Mouse (Mus musculus): ENCODE measurements around the gene Tmc3. TPM values are rescaled to one million over a fixed set of nuclear protein-coding genes. Genes with fewer than 3 reads are reported as not detected.

Tmc3 gene
- polyA plus RNA-seq, 1 experiment from 2014 or later = 0.17 TPM

GRCm38 (mm10) chr7:83572451-83572850 is 12.3 kb upstream of the Tmc3 start:
- WGBS = 79% methylated on average over 2 of the region's 2 CpGs

DNA sequence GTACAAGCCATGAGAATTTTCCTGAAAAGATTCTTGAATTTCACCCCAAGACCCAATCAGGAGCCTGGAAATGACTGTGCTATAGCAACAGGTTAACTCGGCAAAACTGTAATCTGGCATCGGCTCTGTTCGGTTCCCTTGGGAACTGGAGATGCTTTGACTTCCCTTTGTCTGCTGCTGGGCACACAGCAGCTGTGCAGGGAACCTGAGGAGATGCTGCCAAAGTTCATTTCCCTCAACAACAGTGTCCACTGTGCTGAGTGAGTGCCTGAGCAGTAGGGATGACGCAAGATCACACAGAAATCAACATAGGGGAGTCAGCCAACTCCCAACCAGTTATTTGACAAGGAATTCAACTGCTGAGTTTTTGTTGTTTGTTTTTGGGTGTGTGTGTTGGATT is 3.8 kb upstream of the Tmc3 start:
- peak; percentile 81 for ATAC-seq (ENCODE audit: low read depth)

More at GRCm38 (mm10) chr7:83572451-83572850, 12.3 kb upstream of the Tmc3 start:
- Histone ChIP-seq H3K4me1 (ENCODE audit: control insufficient read depth, insufficient read depth, low read length) (no peaks in the 10 kb centered on the region), H3K4me3 (ENCODE audit: low read depth, low read length) (no peak overlapping the region), H3K9ac (replicated peaks; ENCODE audit: low read depth, low read length) (no peak overlapping the region), H3K4me2 (ENCODE audit: low read depth, low read length) (no peak overlapping the region), H3K36me3 (ENCODE audit: control insufficient read depth, insufficient read depth, low read length) (no peaks in the 10 kb centered on the region), H3K9me3 (ENCODE audit: control insufficient read depth, low read length) (no peaks in the 10 kb centered on the region), H3K27ac (ENCODE audit: low read depth, low read length) (no peak overlapping the region), H3K27me3 (ENCODE audit: control insufficient read depth, insufficient read depth, low read length) (no peaks in the 10 kb centered on the region)
- ATAC-seq (ENCODE audit: low read depth) = no peak

GRCm38 (mm10) chr7:83594056-83594455 is 9.3 kb downstream of the Tmc3 start:
- H3K4me2 ChIP-seq (ENCODE audit: low read depth, low read length) = no peak overlapping the region
- H3K4me1 ChIP-seq (ENCODE audit: control insufficient read depth, insufficient read depth, low read length) = no peaks in the 10 kb centered on the region
- H3K36me3 ChIP-seq (ENCODE audit: control insufficient read depth, insufficient read depth, low read length) = no peaks in the 10 kb centered on the region
- no peak overlapping the region for H3K27ac ChIP-seq (ENCODE audit: low read depth, low read length)
- no peaks in the 10 kb centered on the region for H3K9me3 ChIP-seq (ENCODE audit: control insufficient read depth, low read length)
- H3K27me3 ChIP-seq (ENCODE audit: control insufficient read depth, insufficient read depth, low read length) = no peaks in the 10 kb centered on the region
- H3K4me3 ChIP-seq (ENCODE audit: low read depth, low read length) = no peak overlapping the region
- 83% methylated on average over 3 of the region's 3 CpGs for WGBS
- no peak overlapping the region for H3K9ac ChIP-seq (replicated peaks; ENCODE audit: low read depth, low read length)
- ATAC-seq (ENCODE audit: low read depth) = no peak

More for the DNA sequence above, 3.8 kb upstream of the Tmc3 start:
- no peaks in the 10 kb centered on the region for H3K9me3 ChIP-seq (ENCODE audit: control insufficient read depth, low read length)
- no peak overlapping the region for H3K4me3 ChIP-seq (ENCODE audit: low read depth, low read length)
- H3K36me3 ChIP-seq (ENCODE audit: control insufficient read depth, insufficient read depth, low read length) = no peaks in the 10 kb centered on the region
- no peak overlapping the region for H3K9ac ChIP-seq (replicated peaks; ENCODE audit: low read depth, low read length)
- WGBS = 35% methylated on average over 4 of the region's 4 CpGs
- no peak overlapping the region for H3K27ac ChIP-seq (ENCODE audit: low read depth, low read length)
- no peaks in the 10 kb centered on the region for H3K4me1 ChIP-seq (ENCODE audit: control insufficient read depth, insufficient read depth, low read length)
- no peak overlapping the region for H3K4me2 ChIP-seq (ENCODE audit: low read depth, low read length)
- H3K27me3 ChIP-seq (ENCODE audit: control insufficient read depth, insufficient read depth, low read length) = no peaks in the 10 kb centered on the region

DNA sequence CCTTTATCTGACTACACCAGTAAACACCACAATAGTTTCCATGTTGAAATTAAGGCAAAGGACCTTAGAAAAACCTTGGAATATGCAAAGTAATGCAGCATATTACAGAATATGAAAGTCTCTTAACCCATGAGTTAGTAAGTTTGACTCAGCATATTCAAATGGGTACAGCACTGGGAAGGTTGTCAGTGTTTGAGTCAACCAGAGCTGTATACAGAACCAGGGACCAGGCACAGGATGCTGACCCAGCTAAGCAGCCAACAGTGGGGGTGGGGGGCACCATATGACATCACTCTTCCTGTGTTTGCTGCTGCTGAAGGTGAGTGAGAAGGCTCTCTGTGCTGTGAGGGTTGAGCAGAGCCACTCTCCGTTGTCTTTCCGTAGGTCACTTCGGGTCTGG is 12.3 kb downstream of the Tmc3 start:
- Histone ChIP-seq H3K9me3 (ENCODE audit: control insufficient read depth, low read length) (no peaks in the 10 kb centered on the region), H3K4me3 (ENCODE audit: low read depth, low read length) (no peak overlapping the region), H3K4me1 (ENCODE audit: control insufficient read depth, insufficient read depth, low read length) (no peaks in the 10 kb centered on the region), H3K4me2 (ENCODE audit: low read depth, low read length) (no peak overlapping the region), H3K36me3 (ENCODE audit: control insufficient read depth, insufficient read depth, low read length) (no peaks in the 10 kb centered on the region), H3K9ac (replicated peaks; ENCODE audit: low read depth, low read length) (no peak overlapping the region), H3K27me3 (ENCODE audit: control insufficient read depth, insufficient read depth, low read length) (no peaks in the 10 kb centered on the region), H3K27ac (ENCODE audit: low read depth, low read length) (no peak overlapping the region)
- ATAC-seq (ENCODE audit: low read depth) = no peak
- WGBS = 96% methylated on average over 3 of the region's 3 CpGs

GRCm38 (mm10) chr7:83598997-83599912 is 14.5 kb downstream of the Tmc3 start:
- Histone ChIP-seq H3K9me3 (ENCODE audit: control insufficient read depth, low read length) (no peaks in the 10 kb centered on the region), H3K9ac (replicated peaks; ENCODE audit: low read depth, low read length) (no peak overlapping the region), H3K4me2 (ENCODE audit: low read depth, low read length) (no peak overlapping the region), H3K4me1 (ENCODE audit: control insufficient read depth, insufficient read depth, low read length) (no peaks in the 10 kb centered on the region), H3K36me3 (ENCODE audit: control insufficient read depth, insufficient read depth, low read length) (no peaks in the 10 kb centered on the region), H3K27ac (ENCODE audit: low read depth, low read length) (no peak overlapping the region), H3K27me3 (ENCODE audit: control insufficient read depth, insufficient read depth, low read length) (no peaks in the 10 kb centered on the region), H3K4me3 (ENCODE audit: low read depth, low read length) (no peak overlapping the region)
- WGBS = 88% methylated on average over 13 of the region's 13 CpGs
- ATAC-seq (ENCODE audit: low read depth) = no peak

DNA sequence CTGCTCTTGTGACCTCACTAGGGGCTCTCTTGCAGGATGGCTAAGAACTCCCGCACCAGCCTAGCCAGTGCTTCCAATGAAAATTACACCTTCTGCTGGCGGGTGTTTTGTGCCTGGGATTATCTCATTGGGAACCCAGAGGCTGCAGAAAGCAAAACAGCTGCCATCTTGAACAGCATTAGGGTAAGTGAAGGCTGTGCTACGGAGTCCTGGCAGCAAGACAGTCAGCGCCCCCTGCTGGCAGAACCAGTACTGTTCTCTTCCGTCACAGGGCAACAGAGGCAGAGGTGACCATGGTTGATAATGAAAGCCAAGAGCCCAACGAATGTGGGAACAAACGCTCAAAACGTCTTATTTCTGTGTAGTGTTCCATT is 15.2 kb downstream of the Tmc3 start:
- Histone ChIP-seq H3K4me3 (ENCODE audit: low read depth, low read length) (no peak overlapping the region), H3K27me3 (ENCODE audit: control insufficient read depth, insufficient read depth, low read length) (no peaks in the 10 kb centered on the region), H3K9ac (replicated peaks; ENCODE audit: low read depth, low read length) (no peak overlapping the region), H3K4me2 (ENCODE audit: low read depth, low read length) (no peak overlapping the region), H3K9me3 (ENCODE audit: control insufficient read depth, low read length) (no peaks in the 10 kb centered on the region), H3K36me3 (ENCODE audit: control insufficient read depth, insufficient read depth, low read length) (no peaks in the 10 kb centered on the region), H3K4me1 (ENCODE audit: control insufficient read depth, insufficient read depth, low read length) (no peaks in the 10 kb centered on the region), H3K27ac (ENCODE audit: low read depth, low read length) (no peak overlapping the region)
- WGBS = 61% methylated on average over 8 of the region's 8 CpGs
- no peak for ATAC-seq (ENCODE audit: low read depth)

DNA sequence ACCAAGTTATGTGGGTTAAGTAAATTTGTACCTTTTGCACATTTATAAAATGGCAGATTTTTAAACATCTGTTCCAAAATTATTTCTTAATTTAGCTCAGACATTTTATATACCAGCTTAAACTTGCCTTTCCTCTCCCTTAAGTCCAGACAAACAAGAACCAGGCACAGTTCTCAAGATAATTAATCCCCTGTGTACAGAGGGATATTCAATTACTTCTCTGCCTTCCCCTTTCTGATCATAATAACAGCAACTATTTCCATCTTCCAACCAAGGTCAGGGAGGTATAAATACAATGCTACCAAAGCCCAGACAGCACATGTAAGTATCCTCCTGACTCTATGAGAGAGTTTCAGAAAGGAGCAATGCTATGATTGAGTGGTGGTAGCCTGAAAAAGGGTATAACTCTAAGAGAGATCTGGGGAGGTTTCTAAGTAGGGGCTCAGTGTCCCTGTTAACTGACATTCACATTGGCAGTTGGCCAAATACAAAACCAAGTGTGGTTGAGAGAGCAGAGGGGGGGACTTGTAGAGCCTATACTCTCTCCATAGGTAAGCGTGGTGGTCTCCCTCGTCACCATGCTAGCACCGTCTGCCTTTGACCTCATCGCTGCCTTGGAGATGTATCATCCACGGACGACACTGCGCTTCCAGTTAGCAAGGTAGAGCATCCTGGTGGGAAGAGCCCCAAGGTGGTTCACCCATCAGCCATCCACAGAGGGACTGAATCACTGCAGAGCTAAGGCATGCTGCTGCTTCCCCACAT is 19.6 kb downstream of the Tmc3 start:
- Histone ChIP-seq H3K4me3 (ENCODE audit: low read depth, low read length) (no peak overlapping the region), H3K4me1 (ENCODE audit: control insufficient read depth, insufficient read depth, low read length) (no peaks in the 10 kb centered on the region), H3K4me2 (ENCODE audit: low read depth, low read length) (no peak overlapping the region), H3K27me3 (ENCODE audit: control insufficient read depth, insufficient read depth, low read length) (no peaks in the 10 kb centered on the region), H3K9me3 (ENCODE audit: control insufficient read depth, low read length) (no peaks in the 10 kb centered on the region), H3K27ac (ENCODE audit: low read depth, low read length) (no peak overlapping the region), H3K9ac (replicated peaks; ENCODE audit: low read depth, low read length) (no peak overlapping the region), H3K36me3 (ENCODE audit: control insufficient read depth, insufficient read depth, low read length) (no peaks in the 10 kb centered on the region)
- 91% methylated on average over 7 of the region's 7 CpGs for WGBS
- ATAC-seq (ENCODE audit: low read depth) = no peak

GRCm38 (mm10) chr7:83606796-83607195 is 22.1 kb downstream of the Tmc3 start:
- H3K36me3 ChIP-seq (ENCODE audit: control insufficient read depth, insufficient read depth, low read length) = no peaks in the 10 kb centered on the region
- WGBS = 96% methylated on average over 2 of the region's 2 CpGs
- H3K4me2 ChIP-seq (ENCODE audit: low read depth, low read length) = no peak overlapping the region
- H3K9me3 ChIP-seq (ENCODE audit: control insufficient read depth, low read length) = no peaks in the 10 kb centered on the region
- H3K4me3 ChIP-seq (ENCODE audit: low read depth, low read length) = no peak overlapping the region
- no peak for ATAC-seq (ENCODE audit: low read depth)
- no peaks in the 10 kb centered on the region for H3K27me3 ChIP-seq (ENCODE audit: control insufficient read depth, insufficient read depth, low read length)
- no peak overlapping the region for H3K27ac ChIP-seq (ENCODE audit: low read depth, low read length)
- H3K9ac ChIP-seq (replicated peaks; ENCODE audit: low read depth, low read length) = no peak overlapping the region
- H3K4me1 ChIP-seq (ENCODE audit: control insufficient read depth, insufficient read depth, low read length) = no peaks in the 10 kb centered on the region

DNA sequence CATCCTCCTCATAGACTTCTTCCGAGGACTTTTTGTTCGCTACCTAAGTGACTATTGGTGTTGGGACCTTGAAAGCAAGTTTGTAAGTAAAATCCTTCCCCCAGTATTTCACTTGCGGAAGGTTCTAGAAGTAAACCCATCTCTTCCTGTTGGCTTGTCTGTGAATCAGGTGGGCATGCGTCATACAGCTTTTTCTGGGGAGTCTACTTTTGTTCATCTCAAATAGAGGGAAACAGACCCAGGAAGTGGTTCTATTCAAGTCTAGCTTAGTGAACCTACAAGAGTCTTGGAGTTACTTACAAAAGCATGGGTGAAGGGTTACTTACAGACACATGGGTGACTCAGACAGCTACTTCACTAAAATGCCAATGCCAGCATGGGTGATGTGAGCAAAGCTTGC is 25.2 kb downstream of the Tmc3 start:
- ATAC-seq (ENCODE audit: low read depth) = no peak
- H3K4me2 ChIP-seq (ENCODE audit: low read depth, low read length) = no peak overlapping the region
- no peak overlapping the region for H3K4me3 ChIP-seq (ENCODE audit: low read depth, low read length)
- H3K4me1 ChIP-seq (ENCODE audit: control insufficient read depth, insufficient read depth, low read length) = no peaks in the 10 kb centered on the region
- no peaks in the 10 kb centered on the region for H3K36me3 ChIP-seq (ENCODE audit: control insufficient read depth, insufficient read depth, low read length)
- H3K27me3 ChIP-seq (ENCODE audit: control insufficient read depth, insufficient read depth, low read length) = no peaks in the 10 kb centered on the region
- no peaks in the 10 kb centered on the region for H3K9me3 ChIP-seq (ENCODE audit: control insufficient read depth, low read length)
- H3K9ac ChIP-seq (replicated peaks; ENCODE audit: low read depth, low read length) = no peak overlapping the region
- no peak overlapping the region for H3K27ac ChIP-seq (ENCODE audit: low read depth, low read length)
- WGBS = 97% methylated on average over 4 of the region's 4 CpGs
